ENCODE assay signal across 8 mouse cellular contexts in the genomic region with DNA sequence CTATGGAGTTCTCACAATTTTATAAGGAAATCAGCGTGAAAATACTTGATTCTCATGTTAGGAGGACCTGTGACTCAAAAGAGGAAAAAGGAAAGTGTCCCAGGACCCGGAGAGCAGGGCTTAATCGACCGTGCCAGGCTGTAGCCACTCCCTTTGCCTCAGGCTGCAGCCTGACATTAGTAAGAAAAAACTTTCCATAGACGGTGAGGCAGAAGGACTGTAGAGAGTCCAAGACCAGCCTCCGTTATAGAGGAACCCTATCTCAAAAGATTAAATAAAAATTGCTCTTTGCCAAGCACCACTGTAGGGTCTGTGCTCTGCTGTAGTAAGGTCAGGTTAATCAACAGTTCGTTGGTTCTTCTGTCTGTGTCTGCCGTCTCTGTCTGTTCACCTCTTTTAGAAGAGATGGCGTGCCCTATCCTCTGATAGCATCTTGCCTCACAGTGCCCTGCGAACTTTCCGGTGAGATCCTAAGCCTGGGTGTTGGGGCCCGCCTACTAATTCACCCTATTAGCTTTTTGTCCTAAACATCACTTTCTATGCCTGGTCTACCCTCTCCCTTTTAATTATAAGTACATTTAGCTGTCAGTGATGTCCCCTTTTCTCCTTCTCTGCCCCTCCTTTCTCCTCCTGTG. TPM values are rescaled to one million over a fixed set of nuclear protein-coding genes. Genes with fewer than 3 reads are reported as not detected.
DNase-seq lines count a peak whose midpoint lies in the region; ATAC-seq and TF ChIP-seq lines count a peak whose summit lies in the region.

No protein-coding gene starts in this region.

- no peaks in the 10 kb centered on the region for H3K36me3 ChIP-seq in heart, embryonic 12.5 days
- no peaks in the 10 kb centered on the region for H3K36me3 ChIP-seq in kidney, postnatal 0 days (ENCODE audit: insufficient read depth, low read length)
- H3K36me3 ChIP-seq in macrophage (ENCODE audit: inconsistent target): no peaks in the 10 kb centered on the region

- H3K9ac ChIP-seq in heart, embryonic 12.5 days: peak overlapping the region; percentile 67
- peak overlapping the region; percentile 43; the same call in 1 of the 2 replicates for H3K9ac ChIP-seq in kidney, postnatal 0 days (ENCODE audit: low read depth, low read length)

- H3K4me1 ChIP-seq in heart, embryonic 12.5 days (replicated peaks): peaks cover 4% of the 10 kb centered on the region
- H3K4me1 ChIP-seq in kidney, postnatal 0 days (replicated peaks; ENCODE audit: insufficient read depth, low read length): peaks cover 6% of the 10 kb centered on the region; the same call in 1 of the 2 replicates

- 12% methylated on average over 12 of the region's 12 CpGs for WGBS in heart, embryonic 12.5 days
- WGBS in kidney, postnatal 0 days: 5% methylated on average over 12 of the region's 12 CpGs
- 22% methylated on average over 12 of the region's 12 CpGs for WGBS in macrophage (ENCODE audit: missing documents)

- peaks cover 29% of the 10 kb centered on the region; the same call in 1 of the 2 replicates for H3K27me3 ChIP-seq in heart, embryonic 12.5 days (replicated peaks)
- no peaks in the 10 kb centered on the region for H3K27me3 ChIP-seq in kidney, postnatal 0 days (ENCODE audit: insufficient read depth, low read length)

- peak overlapping the region; percentile 93 for H3K27ac ChIP-seq in heart, embryonic 12.5 days (ENCODE audit: poor library complexity, severe bottlenecking)
- peak overlapping the region; percentile 96 for H3K27ac ChIP-seq in kidney, postnatal 0 days
- peak overlapping the region; percentile 73 for H3K27ac ChIP-seq in macrophage

- H3K4me3 ChIP-seq in heart, embryonic 12.5 days: peak overlapping the region; percentile 54
- H3K4me3 ChIP-seq in kidney, postnatal 0 days (replicated peaks; ENCODE audit: low read depth, low read length): peak overlapping the region; percentile 39
- H3K4me3 ChIP-seq in macrophage (ENCODE audit: inconsistent target): peak overlapping the region; percentile 43

- TF ChIP-seq CTCF in kidney, postnatal 0 days (IDR thresholded peaks at IDR 0.05; ENCODE audit: low read depth): no peak

- no peaks in the 10 kb centered on the region for H3K9me3 ChIP-seq in heart, embryonic 12.5 days (replicated peaks)
- H3K9me3 ChIP-seq in kidney, postnatal 0 days (replicated peaks; ENCODE audit: low read length): no peaks in the 10 kb centered on the region

- H3K4me2 ChIP-seq in heart, embryonic 12.5 days: peak overlapping the region; percentile 70
- H3K4me2 ChIP-seq in kidney, postnatal 0 days (ENCODE audit: low read length): peak overlapping the region; percentile 62

- DNase-seq in 3T3-L1 (ENCODE audit: low read depth, low spot score): peak; percentile 92
- DNase-seq in adrenal gland, postnatal 10 days: peak; percentile 53
- DNase-seq in kidney, postnatal 0 days (ENCODE audit: low spot score): peak; percentile 84
- no peak for DNase-seq in thymus, adult 18-20 months
- no peak for DNase-seq in right cerebral cortex, postnatal 14 days
- DNase-seq in frontal cortex, adult 2 months (ENCODE audit: extremely low spot score in 1 of 2, low spot score in 1 of 2): no peak

- no peaks in the 10 kb centered on the region for H3K79me2 ChIP-seq in macrophage (ENCODE audit: inconsistent target)

- 0 out of 2 replicates have a peak, but pooled peaks have one; percentile 29 for ATAC-seq in heart, embryonic 12.5 days (ENCODE audit: insufficient number of reproducible peaks, low FRiP score)
- peak; percentile 23; the same call in 1 of the 2 replicates for ATAC-seq in kidney, postnatal 0 days (replicated peaks; ENCODE audit: low FRiP score, low read depth)

RNA-seq across cellular contexts. Expression of a gene that starts 1.0 kb away (rescaled TPM):
- total RNA-seq in adrenal gland, postnatal 10 days (2021): 10 to 100 TPM; 16.4 to 32.9 TPM
- 0.12 and 0.13 TPM in 2 replicates for polyA plus RNA-seq in heart, embryonic 12.5 days (2016; fragmentation: Nextera tagmentation; extraction: Ambion mirVana)
- 2.2 and 2.6 TPM in 2 replicates for polyA plus RNA-seq in kidney, postnatal 0 days (2015; fragmentation: Nextera tagmentation; extraction: Ambion mirVana)
- 10 to 100 TPM in 1 of 26 experiments, 1 to 10 TPM in 23, under 1 TPM in 2; 0.33 to 11.3 (median 3.9) TPM for total RNA-seq in macrophage (2018; cell fraction: chromatin; rRNA removed)
- 10 to 100 TPM in 9 of 26 experiments, 1 to 10 TPM in 16, under 1 TPM in 1; 0.90 to 24.8 (median 7.7) TPM for total RNA-seq in macrophage (2018; cell fraction: cytosol; rRNA removed)
- total RNA-seq in macrophage (2018; cell fraction: nucleus; rRNA removed): 10 to 100 TPM in 6 of 26 experiments, 1 to 10 TPM in 19, under 1 TPM in 1; 0.39 to 52.2 (median 6.9) TPM
- polyA plus RNA-seq in macrophage (2018): 0.57 to 1.2 TPM (median 0.69 TPM) in 3 replicates
- 10.9 and 13.4 TPM in 2 replicates for polyA plus RNA-seq in frontal cortex, adult 2 months (2012; rRNA removed)

RNA-seq across cellular contexts. Expression of a gene that starts 9.7 kb away (rescaled TPM):
- not detected for total RNA-seq in adrenal gland, postnatal 10 days (2021)
- polyA plus RNA-seq in heart, embryonic 12.5 days (2016; fragmentation: Nextera tagmentation; extraction: Ambion mirVana): not detected in 2 replicates
- not detected in 2 replicates for polyA plus RNA-seq in kidney, postnatal 0 days (2015; fragmentation: Nextera tagmentation; extraction: Ambion mirVana)
- not detected for total RNA-seq in macrophage (2018; cell fraction: chromatin; rRNA removed)
- under 1 TPM in 6 of 26 experiments, not detected in 20; 0.28 to 0.61 (median 0.46) TPM for total RNA-seq in macrophage (2018; cell fraction: cytosol; rRNA removed)
- total RNA-seq in macrophage (2018; cell fraction: nucleus; rRNA removed): not detected
- polyA plus RNA-seq in macrophage (2018): not detected in 3 replicates
- 0.20 TPM in 1 of 2 replicates, not detected in the other for polyA plus RNA-seq in frontal cortex, adult 2 months (2012; rRNA removed)

RNA-seq across cellular contexts. Expression of a gene that starts 12.0 kb away (rescaled TPM):
- total RNA-seq in adrenal gland, postnatal 10 days (2021): 10 to 100 TPM in 1 of 2 experiments, 1 to 10 TPM in 1; 7.3 to 13.6 TPM
- 6.2 and 6.4 TPM in 2 replicates for polyA plus RNA-seq in heart, embryonic 12.5 days (2016; fragmentation: Nextera tagmentation; extraction: Ambion mirVana)
- polyA plus RNA-seq in kidney, postnatal 0 days (2015; fragmentation: Nextera tagmentation; extraction: Ambion mirVana): 22.4 and 23.5 TPM in 2 replicates
- total RNA-seq in macrophage (2018; cell fraction: chromatin; rRNA removed): 10 to 100 TPM in 3 of 26 experiments, 1 to 10 TPM in 23; 1.6 to 16.6 (median 5.0) TPM
- total RNA-seq in macrophage (2018; cell fraction: cytosol; rRNA removed): 10 to 100 TPM in 14 of 26 experiments, 1 to 10 TPM in 12; 3.1 to 23.4 (median 10.5) TPM
- 10 to 100 TPM in 12 of 26 experiments, 1 to 10 TPM in 14; 1.2 to 69.0 (median 9.8) TPM for total RNA-seq in macrophage (2018; cell fraction: nucleus; rRNA removed)
- 1.2 to 1.9 TPM (median 1.8 TPM) in 3 replicates for polyA plus RNA-seq in macrophage (2018)
- polyA plus RNA-seq in frontal cortex, adult 2 months (2012; rRNA removed): 13.8 and 14.6 TPM in 2 replicates

RNA-seq across cellular contexts. Expression of a gene that starts 12.5 kb away (rescaled TPM):
- 1 to 10 TPM in 1 of 2 experiments, under 1 TPM in 1; 0.75 to 1.4 TPM for total RNA-seq in adrenal gland, postnatal 10 days (2021)
- 2.9 and 3.1 TPM in 2 replicates for polyA plus RNA-seq in heart, embryonic 12.5 days (2016; fragmentation: Nextera tagmentation; extraction: Ambion mirVana)
- 0.54 and 0.72 TPM in 2 replicates for polyA plus RNA-seq in kidney, postnatal 0 days (2015; fragmentation: Nextera tagmentation; extraction: Ambion mirVana)
- under 1 TPM in 16 of 26 experiments, not detected in 10; 0.33 to 0.86 (median 0.56) TPM for total RNA-seq in macrophage (2018; cell fraction: chromatin; rRNA removed)
- total RNA-seq in macrophage (2018; cell fraction: cytosol; rRNA removed): 1 to 10 TPM in 24 of 26 experiments, under 1 TPM in 2; 0.57 to 2.0 (median 1.3) TPM
- total RNA-seq in macrophage (2018; cell fraction: nucleus; rRNA removed): 1 to 10 TPM in 7 of 26 experiments, under 1 TPM in 18, not detected in 1; 0.23 to 1.8 (median 0.72) TPM
- polyA plus RNA-seq in macrophage (2018): 0.47 to 1.7 TPM (median 0.96 TPM) in 3 replicates
- polyA plus RNA-seq in frontal cortex, adult 2 months (2012; rRNA removed): 0.40 and 0.74 TPM in 2 replicates

RNA-seq across cellular contexts. Expression of a gene that starts 21.7 kb away (rescaled TPM):
- 10 to 100 TPM; 39.0 to 42.8 TPM for total RNA-seq in adrenal gland, postnatal 10 days (2021)
- polyA plus RNA-seq in heart, embryonic 12.5 days (2016; fragmentation: Nextera tagmentation; extraction: Ambion mirVana): 143 and 145 TPM in 2 replicates
- 133 and 141 TPM in 2 replicates for polyA plus RNA-seq in kidney, postnatal 0 days (2015; fragmentation: Nextera tagmentation; extraction: Ambion mirVana)
- total RNA-seq in macrophage (2018; cell fraction: chromatin; rRNA removed): 10 to 100 TPM in 16 of 26 experiments, 1 to 10 TPM in 10; 3.4 to 21.3 (median 10.7) TPM
- 10 to 100 TPM; 10.6 to 20.3 (median 17.3) TPM for total RNA-seq in macrophage (2018; cell fraction: cytosol; rRNA removed)
- 10 to 100 TPM in 13 of 26 experiments, 1 to 10 TPM in 13; 4.2 to 37.3 (median 9.8) TPM for total RNA-seq in macrophage (2018; cell fraction: nucleus; rRNA removed)
- 16.5 to 52.8 TPM (median 51.4 TPM) in 3 replicates for polyA plus RNA-seq in macrophage (2018)
- polyA plus RNA-seq in frontal cortex, adult 2 months (2012; rRNA removed): 43.9 and 49.7 TPM in 2 replicates

Comparison
In these comparisons a context has a peak if more than half of its experiments do, and no peak if none do; other contexts are left out.
1. DNase-seq: peak in 3T3-L1 (single experiment), adrenal gland, postnatal 10 days (single experiment) and kidney, postnatal 0 days (single experiment); none in thymus, adult 18-20 months (0 of 2), right cerebral cortex, postnatal 14 days (single experiment) and frontal cortex, adult 2 months (0 of 2).
2. Peak in every context shown above with its lines, with median percentiles within 50 percentile points of each other: H3K27ac ChIP-seq and H3K4me3 ChIP-seq.